Mouse (Mus musculus) megakaryocyte, embryonic 14.5 days (primary cell): ENCODE results near the gene Mta2.

Experiments
- FLI1 ChIP-seq: IDR thresholded peaks from 2 replicates; pipeline ENCODE4 v1.6.1; 2012; ENCODE audit warnings: low read length, inconsistent platforms, mixed read lengths
- GATA1 ChIP-seq: IDR thresholded peaks from 3 replicates; pipeline ENCODE4 v1.6.1; 2012; ENCODE audit warnings: mixed read lengths, low read length, inconsistent platforms, borderline replicate concordance

DNA sequence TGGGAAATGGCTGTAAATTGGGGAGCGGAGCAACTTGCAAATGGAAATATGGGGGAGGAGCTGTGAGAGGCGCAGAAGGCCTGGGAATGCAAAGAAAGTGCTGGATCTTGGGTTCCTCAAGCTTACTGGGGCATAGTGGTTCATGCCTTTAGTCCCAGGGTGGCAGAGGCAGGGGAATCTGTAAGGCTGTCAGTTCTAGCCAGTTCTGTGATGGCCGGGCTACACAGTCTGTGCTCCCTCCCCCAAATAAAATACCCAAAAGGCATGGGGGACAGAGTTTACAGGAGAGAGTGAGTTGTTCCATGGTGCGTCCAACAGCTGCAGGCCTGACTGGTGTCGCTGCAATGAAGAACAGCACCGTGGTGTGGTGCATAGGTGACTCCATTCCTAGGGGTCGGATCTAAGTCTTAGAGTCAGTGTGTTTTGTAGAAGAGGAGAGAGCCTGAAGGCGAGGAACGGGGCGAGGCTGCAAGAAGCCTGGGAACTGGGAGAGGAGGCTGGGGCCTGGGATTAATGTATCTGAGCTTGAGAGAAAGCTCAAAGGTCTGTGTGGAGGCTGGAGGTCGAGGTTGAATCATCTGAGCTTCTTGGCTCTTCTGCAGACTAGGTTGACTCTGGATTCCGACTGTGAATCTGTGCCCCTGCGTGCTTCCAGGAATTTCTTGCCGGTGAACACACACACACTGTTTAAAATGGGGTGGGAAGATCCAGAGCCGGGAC, 46.8 kb downstream of the Mta2 start:
- TF ChIP-seq GATA1 (no peak), FLI1 (no peak)
